Mouse (Mus musculus) kidney, adult 10 weeks (tissue): ENCODE measurements around the gene Psmd10. TPM values are rescaled to one million over a fixed set of nuclear protein-coding genes. Genes with fewer than 3 reads are reported as not detected.

Experiments used
- polyA plus RNA-seq: library from polyadenylated mRNA; stranded (reverse); fragments of 350-450 nt; fragmentation: Illumina TruSeq; extraction: RNeasy Lipid Tissue Mini Kit (QIAGEN cat#74804); gene quantifications from one replicate; pipeline ENCODE4 v1.2.3, GENCODE M21; 2014; ENCODE audit warnings: low read depth, low replicate concordance

Psmd10 gene
- polyA plus RNA-seq, result 47.3 TPM

DNA sequence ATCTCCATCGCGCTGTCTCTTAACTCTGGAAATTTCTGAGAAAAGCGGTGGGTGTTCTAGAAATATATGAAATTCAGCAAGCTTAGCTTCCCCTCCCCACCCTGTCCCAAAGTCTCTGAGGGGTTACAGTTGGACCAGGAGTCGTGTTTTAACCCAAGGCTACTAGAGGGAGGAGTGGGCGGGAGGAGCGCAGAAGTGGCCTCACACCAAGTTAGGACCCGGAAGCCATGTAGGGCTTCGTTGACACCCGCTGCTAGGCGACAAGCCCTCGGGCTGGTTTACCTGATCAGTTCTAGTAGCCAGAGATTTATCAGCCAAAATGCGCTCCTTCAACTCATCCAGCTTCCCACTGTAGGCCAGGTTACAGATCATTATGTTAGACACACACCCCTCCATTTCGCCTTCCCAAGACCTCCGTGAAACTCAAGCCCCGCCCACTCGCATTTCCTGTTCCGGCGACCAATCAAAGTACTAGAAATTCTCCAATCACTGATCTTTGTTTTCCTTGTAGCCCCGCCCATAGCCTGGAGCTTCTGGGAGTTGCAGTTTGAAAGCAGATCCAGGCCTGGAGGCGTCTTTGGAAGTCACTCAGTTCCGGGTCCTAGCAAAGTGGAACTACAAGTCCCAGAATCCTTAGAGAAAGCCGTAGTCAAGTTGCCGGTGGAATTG lies at the start of gene Psmd10, which contains the start of gene Atg4a:
Gene Psmd10 (minus strand): TSS at position 457 of the 669 bp plus-strand sequence.
Gene Atg4a (plus strand): TSS at position 636 of the 669 bp plus-strand sequence.

DNA sequence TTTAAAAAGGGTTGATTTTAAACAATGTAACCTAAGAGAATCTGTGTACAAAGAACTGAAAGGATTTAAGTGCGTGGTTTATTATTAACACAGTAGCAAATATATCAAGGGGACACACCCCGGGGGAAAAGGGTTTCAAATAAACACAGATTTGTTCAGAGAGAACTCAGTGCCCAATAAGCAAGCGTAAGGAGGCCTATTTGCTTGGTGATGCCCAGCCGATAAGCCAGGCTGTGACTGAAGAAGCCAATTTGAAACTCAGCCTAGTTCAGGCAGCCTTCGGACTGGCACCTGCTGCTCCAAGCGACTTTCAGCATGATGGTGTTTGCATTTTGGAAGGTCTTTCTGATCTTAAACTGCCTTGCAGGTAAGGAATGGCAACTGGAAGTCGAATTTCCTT lies 49.2 kb downstream of the Psmd10 start, which contains the start of gene Vsig1:
Gene Vsig1 (plus strand): TSS at position 249 of the 400 bp plus-strand sequence.

Other genes with a start within 250 kb of the Psmd10 start
- gene Tex13b, start 143.3 kb downstream of the Psmd10 start, polyA plus RNA-seq, result not detected
- gene Vsig1, start 49.1 kb downstream of the Psmd10 start, polyA plus RNA-seq, result 0.77 TPM
- 58.7 TPM for gene Atg4a, start 179 bp upstream of the Psmd10 start, polyA plus RNA-seq